Mouse (Mus musculus): ENCODE data around the gene Hmg20a. TPM values are rescaled to one million over a fixed set of nuclear protein-coding genes. Genes with fewer than 3 reads are reported as not detected.

Hmg20a gene
- total RNA-seq, 1 experiment, result 11.5 TPM

- in situ Hi-C loops (cut with MboI; ENCODE audit: low sequenced_read_pairs in 2 of 2, unreplicated experiment in 2 of 2), result loop anchor here in 1 of 2 experiments (10.0 kb wide), 1 partner anchor 142 kb away; no protein-coding TSS in a partner anchor
- no peak overlapping the region for H3K4me3 ChIP-seq (ENCODE audit: insufficient read depth in 1 of 2, low read depth in 1 of 2, low read length in 2 of 2, poor library complexity in 1 of 2, severe bottlenecking in 1 of 2)
- no peak overlapping the region for H3K9ac ChIP-seq (ENCODE audit: insufficient read depth, low read depth, low read length, poor library complexity, severe bottlenecking)
- no peaks in the 10 kb centered on the region for H3K9me3 ChIP-seq (ENCODE audit: control insufficient read depth, insufficient read depth, low read depth, low read length)
- no peaks in the 10 kb centered on the region for H3K36me3 ChIP-seq (ENCODE audit: control insufficient read depth, insufficient read depth, low read length, poor library complexity, severe bottlenecking)
- H3K4me1 ChIP-seq (ENCODE audit: control insufficient read depth in 2 of 2, insufficient read depth in 2 of 2, low read length in 2 of 2, poor library complexity in 1 of 2), result no peaks in the 10 kb centered on the region
- no peak for DNase-seq (ENCODE audit: low read depth, low spot score)
- no peak overlapping the region for H3K27ac ChIP-seq (ENCODE audit: insufficient read depth, low read depth, low read length, poor library complexity, severe bottlenecking)
- no peak for TF ChIP-seq MAFK (IDR thresholded peaks at IDR 0.05; ENCODE audit: insufficient read depth, low read depth, low read length)
- TF ChIP-seq ZNF384 (IDR thresholded peaks at IDR 0.05; ENCODE audit: low read depth, low read length), result no peak
- TF ChIP-seq HCFC1 (IDR thresholded peaks at IDR 0.05; ENCODE audit: borderline replicate concordance, insufficient read depth, low read length), result no peak
- no peak for TF ChIP-seq ZC3H11A (IDR thresholded peaks at IDR 0.05; ENCODE audit: borderline replicate concordance, low read depth, low read length)
Measured at GRCm38 (mm10) chr9:56412716-56413115, 5.7 kb upstream of the Hmg20a start.

DNA sequence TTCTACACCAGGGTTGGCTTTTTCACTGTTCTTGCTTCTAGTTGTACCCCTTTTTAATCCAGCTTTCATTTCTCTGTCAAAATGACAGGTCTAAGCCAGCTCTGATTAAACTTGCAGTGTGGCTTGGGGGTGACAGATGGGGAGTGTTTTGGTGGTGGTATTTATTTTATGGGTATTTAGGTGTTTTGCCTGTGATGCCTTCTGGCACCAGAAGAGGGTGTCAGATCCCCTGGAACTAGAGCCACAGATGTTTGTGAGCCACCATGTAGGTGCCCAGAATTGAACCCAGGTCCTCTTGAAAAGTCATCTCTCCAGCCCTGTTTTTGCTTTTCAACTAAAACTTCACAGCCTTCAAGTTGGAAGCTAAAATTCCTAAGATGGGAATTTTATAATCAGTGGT, 4.1 kb upstream of the Hmg20a start:
- Histone ChIP-seq H3K9ac (ENCODE audit: insufficient read depth, low read depth, low read length, poor library complexity, severe bottlenecking) (no peak overlapping the region), H3K27ac (ENCODE audit: insufficient read depth, low read depth, low read length, poor library complexity, severe bottlenecking) (no peak overlapping the region), H3K4me3 (ENCODE audit: insufficient read depth in 1 of 2, low read depth in 1 of 2, low read length in 2 of 2, poor library complexity in 1 of 2, severe bottlenecking in 1 of 2) (no peak overlapping the region), H3K9me3 (ENCODE audit: control insufficient read depth, insufficient read depth, low read depth, low read length) (no peaks in the 10 kb centered on the region), H3K36me3 (ENCODE audit: control insufficient read depth, insufficient read depth, low read length, poor library complexity, severe bottlenecking) (no peaks in the 10 kb centered on the region), H3K4me1 (ENCODE audit: control insufficient read depth in 2 of 2, insufficient read depth in 2 of 2, low read length in 2 of 2, poor library complexity in 1 of 2) (no peaks in the 10 kb centered on the region)
- in situ Hi-C loops (cut with MboI; ENCODE audit: low sequenced_read_pairs in 2 of 2, unreplicated experiment in 2 of 2), result loop anchor here in 1 of 2 experiments (10.0 kb wide), 1 partner anchor 140 kb away; no protein-coding TSS in a partner anchor
- peak; percentile 21 for DNase-seq (ENCODE audit: low read depth, low spot score)
- TF ChIP-seq ZNF384 (IDR thresholded peaks at IDR 0.05; ENCODE audit: low read depth, low read length), result no peak
- TF ChIP-seq ZC3H11A (IDR thresholded peaks at IDR 0.05; ENCODE audit: borderline replicate concordance, low read depth, low read length), result peak; percentile 17; the same call in 1 of the 2 replicates

DNA sequence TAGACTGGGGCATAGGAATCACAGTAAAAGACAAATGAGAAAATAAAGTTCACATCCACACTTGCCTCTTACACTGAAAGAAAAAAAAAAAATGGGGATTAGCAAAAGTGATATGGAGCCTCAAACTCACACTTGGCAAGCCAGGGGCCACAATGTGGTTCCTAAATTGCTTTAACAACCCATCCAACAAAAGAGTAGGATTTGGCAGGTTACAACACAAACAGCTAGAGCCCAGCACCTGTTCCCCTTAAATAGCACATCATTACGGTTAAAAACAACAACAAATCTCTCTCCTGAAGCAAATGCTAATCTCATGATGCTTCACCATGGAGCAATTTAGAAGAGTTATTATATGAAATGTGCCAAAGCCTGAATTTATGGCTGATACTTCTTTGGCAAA, 3.0 kb upstream of the Hmg20a start:
- in situ Hi-C loops (cut with MboI; ENCODE audit: low sequenced_read_pairs in 2 of 2, unreplicated experiment in 2 of 2), result loop anchor here in 1 of 2 experiments (10.0 kb wide), 1 partner anchor 139 kb away; no protein-coding TSS in a partner anchor
- TF ChIP-seq ZC3H11A (IDR thresholded peaks at IDR 0.05; ENCODE audit: borderline replicate concordance, low read depth, low read length) (no peak), MAFK (IDR thresholded peaks at IDR 0.05; ENCODE audit: insufficient read depth, low read depth, low read length) (no peak), ZNF384 (IDR thresholded peaks at IDR 0.05; ENCODE audit: low read depth, low read length) (no peak), CHD2 (IDR thresholded peaks at IDR 0.05; ENCODE audit: low read depth, low read length) (no peak), HCFC1 (IDR thresholded peaks at IDR 0.05; ENCODE audit: borderline replicate concordance, insufficient read depth, low read length) (no peak)
- H3K9me3 ChIP-seq (ENCODE audit: control insufficient read depth, insufficient read depth, low read depth, low read length), result no peaks in the 10 kb centered on the region
- no peak overlapping the region for H3K9ac ChIP-seq (ENCODE audit: insufficient read depth, low read depth, low read length, poor library complexity, severe bottlenecking)
- no peak overlapping the region for H3K27ac ChIP-seq (ENCODE audit: insufficient read depth, low read depth, low read length, poor library complexity, severe bottlenecking)
- DNase-seq (ENCODE audit: low read depth, low spot score), result no peak
- H3K4me3 ChIP-seq (ENCODE audit: insufficient read depth in 1 of 2, low read depth in 1 of 2, low read length in 2 of 2, poor library complexity in 1 of 2, severe bottlenecking in 1 of 2), result no peak overlapping the region
- H3K4me1 ChIP-seq (ENCODE audit: control insufficient read depth in 2 of 2, insufficient read depth in 2 of 2, low read length in 2 of 2, poor library complexity in 1 of 2), result no peaks in the 10 kb centered on the region
- H3K36me3 ChIP-seq (ENCODE audit: control insufficient read depth, insufficient read depth, low read length, poor library complexity, severe bottlenecking), result no peaks in the 10 kb centered on the region

- Histone ChIP-seq H3K27ac (ENCODE audit: insufficient read depth, low read depth, low read length, poor library complexity, severe bottlenecking) (no peak overlapping the region), H3K4me1 (ENCODE audit: control insufficient read depth in 2 of 2, insufficient read depth in 2 of 2, low read length in 2 of 2, poor library complexity in 1 of 2) (no peaks in the 10 kb centered on the region), H3K9me3 (ENCODE audit: control insufficient read depth, insufficient read depth, low read depth, low read length) (no peaks in the 10 kb centered on the region), H3K4me3 (ENCODE audit: insufficient read depth in 1 of 2, low read depth in 1 of 2, low read length in 2 of 2, poor library complexity in 1 of 2, severe bottlenecking in 1 of 2) (no peak overlapping the region), H3K9ac (ENCODE audit: insufficient read depth, low read depth, low read length, poor library complexity, severe bottlenecking) (no peak overlapping the region), H3K36me3 (ENCODE audit: control insufficient read depth, insufficient read depth, low read length, poor library complexity, severe bottlenecking) (no peaks in the 10 kb centered on the region)
- DNase-seq (ENCODE audit: low read depth, low spot score), result no peak
- no peak for TF ChIP-seq ZC3H11A (IDR thresholded peaks at IDR 0.05; ENCODE audit: borderline replicate concordance, low read depth, low read length)
- TF ChIP-seq HCFC1 (IDR thresholded peaks at IDR 0.05; ENCODE audit: borderline replicate concordance, insufficient read depth, low read length), result no peak
- no peak for TF ChIP-seq ZNF384 (IDR thresholded peaks at IDR 0.05; ENCODE audit: low read depth, low read length)
- in situ Hi-C loops (cut with MboI; ENCODE audit: low sequenced_read_pairs in 2 of 2, unreplicated experiment in 2 of 2), result loop anchor here in 1 of 2 experiments (10.0 kb wide), 1 partner anchor 139 kb away; no protein-coding TSS in a partner anchor
Measured at GRCm38 (mm10) chr9:56415935-56416607, 2.3 kb upstream of the Hmg20a start.

Data from ES-E14 (cell line).